Mouse (Mus musculus) thymus, postnatal 10 days (tissue): ENCODE results near the gene Hoxb2.

Experiments used
- DNase-seq, 2 experiments: peaks; one replicate each; pipeline ENCODE4 v3.0.0; 2021; ENCODE audit warnings: low spot score in 2 of 2

Gene Hoxb2

GRCm38 (mm10) chr11:96334998-96335397, 15.3 kb upstream of the Hoxb2 start:
- DNase-seq: no peak

GRCm38 (mm10) chr11:96336597-96336996, 13.7 kb upstream of the Hoxb2 start:
- DNase-seq: no peak

GRCm38 (mm10) chr11:96337026-96337425, 13.3 kb upstream of the Hoxb2 start:
- no peak for DNase-seq

GRCm38 (mm10) chr11:96338957-96339855, 11.1 kb upstream of the Hoxb2 start:
- DNase-seq: no peak

GRCm38 (mm10) chr11:96340698-96341365, 9.5 kb upstream of the Hoxb2 start:
- DNase-seq: no peak

GRCm38 (mm10) chr11:96341701-96342575, 8.4 kb upstream of the Hoxb2 start:
- no peak for DNase-seq

GRCm38 (mm10) chr11:96342576-96342930, 7.8 kb upstream of the Hoxb2 start:
- no peak for DNase-seq

GRCm38 (mm10) chr11:96343206-96343745, 7.0 kb upstream of the Hoxb2 start:
- no peak for DNase-seq

GRCm38 (mm10) chr11:96344061-96344877, 6.1 kb upstream of the Hoxb2 start:
- DNase-seq: no peak

- no peak for DNase-seq
Observed at GRCm38 (mm10) chr11:96344878-96345159, 5.5 kb upstream of the Hoxb2 start.

- no peak for DNase-seq
Observed at GRCm38 (mm10) chr11:96345220-96345892, 5.0 kb upstream of the Hoxb2 start.

GRCm38 (mm10) chr11:96345893-96346806, 4.2 kb upstream of the Hoxb2 start:
- DNase-seq: no peak

- DNase-seq: no peak
Observed at GRCm38 (mm10) chr11:96346916-96347520, 3.3 kb upstream of the Hoxb2 start.

GRCm38 (mm10) chr11:96347717-96348116, 2.6 kb upstream of the Hoxb2 start:
- DNase-seq: no peak

- DNase-seq: no peak
Observed at GRCm38 (mm10) chr11:96348141-96348928, 2.0 kb upstream of the Hoxb2 start.

GRCm38 (mm10) chr11:96348988-96349387, 1.3 kb upstream of the Hoxb2 start:
- no peak for DNase-seq

GRCm38 (mm10) chr11:96349491-96350340, 609 bp upstream of the Hoxb2 start:
- DNase-seq: no peak
